Mouse (Mus musculus) midbrain, postnatal 0 days (tissue): Measurements from ENCODE around the gene Apba1. TPM values are rescaled to one million over a fixed set of nuclear protein-coding genes. Genes with fewer than 3 reads are reported as not detected.

ENCODE experiments used
- ATAC-seq: fragments of 200-750 bp; cut with Nextera tagmentation; 2 replicates; pipeline ENCODE4 v1.8.0; 2017; ENCODE audit warnings: moderate number of reproducible peaks, mild to moderate bottlenecking, moderate TSS enrichment, moderate library complexity; ENCODE audit not compliant: low FRiP score
- DNase-seq: peaks from one replicate; pipeline ENCODE4 v3.0.0-alpha.2; 2015; ENCODE audit warnings: low spot score
- H3K27ac ChIP-seq: fragments of 300-500 bp; sonication (generic); 2 replicates; pipeline ENCODE4 v1.5.1; 2014; ENCODE audit warnings: low read depth, mild to moderate bottlenecking, low read length, mixed read lengths
- H3K27me3 ChIP-seq: fragments of 300-500 bp; sonication (generic); 2 replicates; pipeline ENCODE4 v1.6.1; 2014; ENCODE audit warnings: low read length, control low read depth, mixed read lengths; ENCODE audit not compliant: insufficient read depth
- H3K36me3 ChIP-seq: fragments of 300-500 bp; sonication (generic); 2 replicates; pipeline ENCODE4 v1.6.1; 2014; ENCODE audit warnings: low read length, control low read depth, mixed read lengths; ENCODE audit not compliant: insufficient read depth
- H3K4me1 ChIP-seq: fragments of 300-500 bp; sonication (generic); 2 replicates; pipeline ENCODE4 v1.6.1; 2014; ENCODE audit warnings: mild to moderate bottlenecking, control low read depth, antibody characterized with exemption, low read length, mixed read lengths; ENCODE audit not compliant: insufficient read depth
- H3K4me2 ChIP-seq: fragments of 300-500 bp; sonication (generic); 2 replicates; pipeline ENCODE4 v1.6.1; 2014; ENCODE audit warnings: low read depth, mild to moderate bottlenecking, low read length, mixed read lengths; ENCODE audit not compliant: poor library complexity, severe bottlenecking
- H3K4me3 ChIP-seq: fragments of 300-500 bp; sonication (generic); 2 replicates; pipeline ENCODE4 v1.5.1; 2014; ENCODE audit warnings: low read depth, mild to moderate bottlenecking, low read length, moderate library complexity
- H3K9ac ChIP-seq: fragments of 300-500 bp; sonication (generic); replicated peaks from 2 replicates; pipeline ENCODE4 v1.6.1; 2014; ENCODE audit warnings: mild to moderate bottlenecking, low read length, moderate library complexity, mixed read lengths; ENCODE audit not compliant: poor library complexity, severe bottlenecking
- H3K9me3 ChIP-seq: fragments of 300-500 bp; sonication (generic); 2 replicates; pipeline ENCODE4 v1.6.1; 2016; ENCODE audit warnings: low read length, control low read depth
- CTCF ChIP-seq: IDR thresholded peaks from 2 replicates; pipeline ENCODE4 v1.5.1; 2016; ENCODE audit warnings: antibody characterized with exemption, mild to moderate bottlenecking
- WGBS: fragments of 180-500 bp; shearing (Covaris S2); extraction: QIAGEN DNeasy Blood & Tissue Kit; methylation state at CpG from one replicate; pipeline ENCODE4 v1.1.7; 2014; 5-methylcytosine and 5-hydroxymethylcytosine counted together
- polyA plus RNA-seq: library from polyadenylated mRNA; unstranded; fragments of >200 nt; fragmentation: Nextera tagmentation; extraction: Ambion mirVana; gene quantifications from 2 replicates; pipeline ENCODE4 v1.2.1, GENCODE M21; 2015
- total RNA-seq: library from RNA; depleted of rRNA; stranded (reverse); fragments of >200 nt; gene quantifications from 2 replicates; pipeline ENCODE4 v1.2.3, GENCODE M21; 2014

Apba1 gene
- total and polyA plus RNA-seq, 2 experiments from 2014 or later = 15.4 to 193 TPM

GRCm38 (mm10) chr19:23795156-23795555 lies 36.5 kb downstream of the Apba1 start:
- Histone ChIP-seq H3K4me3 (no peak overlapping the region), H3K4me2 (no peak overlapping the region), H3K27ac (no peak overlapping the region), H3K9me3 (no peaks in the 10 kb centered on the region), H3K27me3 (no peaks in the 10 kb centered on the region), H3K9ac (no peak overlapping the region), H3K4me1 (peaks cover 9% of the 10 kb centered on the region), H3K36me3 (no peaks in the 10 kb centered on the region)
- DNase-seq (no peak), ATAC-seq (no peak)
- WGBS = 58% methylated on average over 4 of the region's 4 CpGs
- no peak for TF ChIP-seq CTCF

GRCm38 (mm10) chr19:23801174-23801573 lies 42.5 kb downstream of the Apba1 start:
- no peak overlapping the region for H3K9ac ChIP-seq
- no peak overlapping the region for H3K27ac ChIP-seq
- no peak overlapping the region for H3K4me3 ChIP-seq
- no peaks in the 10 kb centered on the region for H3K27me3 ChIP-seq
- no peaks in the 10 kb centered on the region for H3K36me3 ChIP-seq
- ATAC-seq = no peak
- DNase-seq = no peak
- H3K9me3 ChIP-seq = no peaks in the 10 kb centered on the region
- no peak overlapping the region for H3K4me2 ChIP-seq
- WGBS = 52% methylated on average over 1 of the region's 1 CpGs
- H3K4me1 ChIP-seq = no peaks in the 10 kb centered on the region
- no peak for TF ChIP-seq CTCF

DNA sequence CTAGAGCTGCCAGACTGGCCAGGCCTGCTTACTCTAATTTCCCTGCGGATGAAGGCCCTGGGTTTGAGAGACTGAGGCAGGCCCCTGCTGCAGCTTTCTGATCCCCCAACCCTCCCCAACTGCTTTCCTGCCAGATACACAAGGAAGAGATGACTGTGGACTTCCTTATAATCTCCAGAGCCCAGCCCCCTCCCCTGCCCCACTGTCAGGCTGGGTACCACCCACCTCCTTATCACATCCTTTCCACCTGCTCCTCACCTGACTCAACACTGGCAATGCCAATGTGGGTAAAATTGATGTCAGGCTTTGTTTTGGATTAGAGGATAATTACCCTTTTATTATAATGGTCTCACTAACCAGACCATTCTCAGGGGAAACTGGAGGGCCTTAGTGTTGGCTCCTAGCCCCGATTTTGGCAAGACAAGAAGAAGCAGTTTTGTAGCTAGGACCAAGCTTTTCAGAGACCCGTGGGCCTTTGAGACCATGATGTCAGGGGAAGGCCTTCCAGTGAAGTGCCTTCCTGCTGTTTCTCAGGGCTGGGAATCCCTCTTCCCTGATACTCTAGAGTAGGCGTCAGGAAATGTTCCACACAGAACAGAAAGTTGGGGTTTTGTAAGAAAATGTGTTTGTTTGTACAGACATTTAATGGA lies 44.7 kb downstream of the Apba1 start:
- 56% methylated on average over 4 of the region's 4 CpGs for WGBS
- ATAC-seq = no peak
- no peak overlapping the region for H3K9ac ChIP-seq
- TF ChIP-seq CTCF = no peak
- H3K9me3 ChIP-seq = no peaks in the 10 kb centered on the region
- H3K27ac ChIP-seq = no peak overlapping the region
- H3K4me3 ChIP-seq = no peak overlapping the region
- no peak for DNase-seq
- no peaks in the 10 kb centered on the region for H3K27me3 ChIP-seq
- H3K4me2 ChIP-seq = no peak overlapping the region
- H3K4me1 ChIP-seq = no peaks in the 10 kb centered on the region
- no peaks in the 10 kb centered on the region for H3K36me3 ChIP-seq

GRCm38 (mm10) chr19:23806796-23807195 lies 48.1 kb downstream of the Apba1 start:
- no peaks in the 10 kb centered on the region for H3K27me3 ChIP-seq
- H3K4me3 ChIP-seq = no peak overlapping the region
- no peak overlapping the region for H3K9ac ChIP-seq
- DNase-seq (no peak), ATAC-seq (no peak)
- no peaks in the 10 kb centered on the region for H3K4me1 ChIP-seq
- H3K27ac ChIP-seq = no peak overlapping the region
- H3K9me3 ChIP-seq = no peaks in the 10 kb centered on the region
- H3K36me3 ChIP-seq = no peaks in the 10 kb centered on the region
- no peak for TF ChIP-seq CTCF
- H3K4me2 ChIP-seq = no peak overlapping the region
- WGBS = 37% methylated on average over 6 of the region's 6 CpGs

DNA sequence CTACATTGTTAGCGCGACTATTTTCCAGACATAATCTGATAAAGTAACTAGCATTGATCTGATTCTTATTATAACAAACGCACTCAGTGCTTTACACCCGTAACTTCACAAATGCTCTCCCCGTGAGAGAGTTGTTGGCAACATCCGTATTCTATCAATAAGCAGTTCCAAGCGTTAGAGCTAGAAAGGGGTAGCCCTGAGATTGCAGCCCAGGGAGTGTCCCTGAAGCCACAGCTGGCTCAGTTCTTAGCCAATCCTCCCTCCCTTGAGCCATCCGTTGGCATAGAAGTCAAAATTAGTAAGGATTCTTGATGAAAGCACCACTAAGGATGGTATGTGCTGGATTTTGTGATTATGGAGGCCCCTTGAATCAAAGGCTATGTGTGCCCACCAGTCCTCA lies 48.7 kb downstream of the Apba1 start:
- no peaks in the 10 kb centered on the region for H3K9me3 ChIP-seq
- no peak overlapping the region for H3K9ac ChIP-seq
- H3K27me3 ChIP-seq = no peaks in the 10 kb centered on the region
- no peak overlapping the region for H3K27ac ChIP-seq
- H3K4me2 ChIP-seq = no peak overlapping the region
- TF ChIP-seq CTCF = no peak
- ATAC-seq (no peak), DNase-seq (no peak)
- H3K36me3 ChIP-seq = no peaks in the 10 kb centered on the region
- H3K4me1 ChIP-seq = no peaks in the 10 kb centered on the region
- H3K4me3 ChIP-seq = no peak overlapping the region
- WGBS = 52% methylated on average over 8 of the region's 8 CpGs

DNA sequence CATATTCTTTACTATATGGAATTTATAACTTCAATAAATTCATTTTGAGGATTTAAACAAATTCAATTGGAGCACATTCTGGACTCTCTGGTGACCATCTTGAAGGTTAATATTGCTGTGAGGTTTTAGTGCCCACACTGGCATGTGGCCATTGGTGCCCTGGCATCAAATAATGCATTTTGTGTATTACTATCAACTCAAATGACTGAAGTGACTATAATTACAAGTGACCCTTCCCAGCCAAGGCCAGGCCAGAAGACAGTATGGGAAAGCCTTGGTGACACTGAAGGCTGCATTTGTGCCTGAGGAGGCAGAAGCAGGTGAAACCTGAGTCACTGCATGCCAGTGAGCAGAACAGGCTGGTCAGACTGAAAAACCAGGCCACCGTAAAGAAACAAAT lies 50.5 kb downstream of the Apba1 start:
- no peak overlapping the region for H3K4me2 ChIP-seq
- DNase-seq (no peak), ATAC-seq (no peak)
- no peak overlapping the region for H3K27ac ChIP-seq
- no peak for TF ChIP-seq CTCF
- H3K4me1 ChIP-seq = no peaks in the 10 kb centered on the region; the same call in 1 of the 2 replicates
- no peak overlapping the region for H3K9ac ChIP-seq
- WGBS = 79% methylated on average over 1 of the region's 1 CpGs
- H3K27me3 ChIP-seq = no peaks in the 10 kb centered on the region
- H3K4me3 ChIP-seq = no peak overlapping the region
- no peaks in the 10 kb centered on the region for H3K36me3 ChIP-seq
- no peaks in the 10 kb centered on the region for H3K9me3 ChIP-seq
